Mouse (Mus musculus) liver, postnatal 0 days (tissue): ENCODE results near the gene Mtrex.

Experiments
- CTCF ChIP-seq: sonication (generic); IDR thresholded peaks from 2 replicates; pipeline ENCODE4 v1.5.1; 2016; ENCODE audit warnings: antibody characterized with exemption, low read depth
- EP300 ChIP-seq: IDR thresholded peaks from 2 replicates; pipeline ENCODE4 v1.6.1; 2016; ENCODE audit warnings: antibody characterized with exemption, low read depth, mild to moderate bottlenecking

GRCm38 (mm10) chr13:112861825-112862306 lies 65.3 kb downstream of the Mtrex start:
- TF ChIP-seq EP300 (no peak), CTCF (no peak)
